Mouse (Mus musculus): ENCODE data around the gene Sephs1.
"Not testable (repeated sequence)": the region's sequence is repeated elsewhere in the genome, so short reads cannot be mapped to it uniquely, and the experiment has no call there.

Sephs1 gene

DNA sequence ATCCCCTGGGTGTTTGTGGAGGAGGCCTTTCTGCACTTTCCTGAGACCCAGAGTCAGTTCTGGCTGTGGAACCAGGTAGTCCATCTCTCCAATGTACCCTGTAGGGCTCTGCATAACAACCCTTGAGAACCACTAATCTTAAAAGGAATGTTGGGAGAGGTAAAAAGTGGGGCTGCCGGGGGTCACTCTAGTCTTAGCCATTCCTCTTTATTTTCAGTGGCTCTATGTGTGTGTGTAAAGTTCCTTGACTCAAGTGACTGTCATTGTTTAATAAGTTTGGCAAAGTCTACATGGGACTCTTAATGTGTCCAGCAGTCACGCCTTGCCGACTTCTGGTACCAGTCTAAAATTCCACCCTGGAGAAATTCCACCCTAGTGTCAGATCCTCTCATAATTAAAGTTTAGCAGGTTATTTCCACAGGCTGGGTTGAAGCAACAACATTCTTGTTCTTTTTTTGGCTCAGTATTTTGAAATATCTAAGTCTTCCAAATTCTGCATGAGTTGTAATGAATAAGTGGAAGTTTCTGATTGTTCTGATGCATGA, 27.5 kb downstream of the Sephs1 start:
- no peak for DNase-seq

DNA sequence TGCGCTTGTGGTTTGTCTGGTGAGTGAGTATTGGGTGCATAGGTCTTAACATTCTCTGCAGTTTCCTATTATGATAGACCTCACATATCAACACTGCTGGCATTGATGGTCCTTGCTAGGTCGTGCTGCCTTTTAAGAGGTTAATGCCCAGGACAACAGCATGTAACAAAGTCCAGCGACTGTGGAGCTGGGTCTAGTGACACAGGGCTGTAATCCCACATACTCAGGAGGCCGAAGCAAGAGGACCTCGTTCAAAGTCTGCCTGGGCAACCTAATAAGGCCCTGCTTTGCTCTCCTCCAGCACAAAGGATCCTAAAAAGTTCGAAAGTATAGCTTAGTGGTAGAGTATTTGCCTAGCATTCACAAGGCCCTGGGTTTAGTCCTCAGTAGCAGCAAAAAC, 28.5 kb downstream of the Sephs1 start:
- DNase-seq = no peak

DNA sequence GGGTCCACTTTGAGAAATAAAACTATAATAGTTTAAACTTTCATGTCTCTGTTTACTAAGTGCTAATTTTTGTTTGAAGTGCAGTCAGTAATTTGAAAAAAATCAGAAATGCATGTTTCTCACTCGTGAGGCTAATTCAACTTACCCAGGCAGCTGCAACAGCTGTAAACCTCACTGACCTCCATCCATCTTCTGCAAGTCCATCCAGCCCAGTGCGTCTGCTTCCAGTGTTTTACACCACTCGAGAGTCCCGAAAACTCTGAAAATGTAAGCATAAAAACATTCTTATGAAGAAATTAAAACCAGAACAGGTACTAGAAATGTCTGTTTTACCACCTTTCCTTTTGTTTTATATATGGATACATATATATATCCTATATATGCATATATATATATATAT, 29.2 kb downstream of the Sephs1 start:
- no peak for DNase-seq

DNA sequence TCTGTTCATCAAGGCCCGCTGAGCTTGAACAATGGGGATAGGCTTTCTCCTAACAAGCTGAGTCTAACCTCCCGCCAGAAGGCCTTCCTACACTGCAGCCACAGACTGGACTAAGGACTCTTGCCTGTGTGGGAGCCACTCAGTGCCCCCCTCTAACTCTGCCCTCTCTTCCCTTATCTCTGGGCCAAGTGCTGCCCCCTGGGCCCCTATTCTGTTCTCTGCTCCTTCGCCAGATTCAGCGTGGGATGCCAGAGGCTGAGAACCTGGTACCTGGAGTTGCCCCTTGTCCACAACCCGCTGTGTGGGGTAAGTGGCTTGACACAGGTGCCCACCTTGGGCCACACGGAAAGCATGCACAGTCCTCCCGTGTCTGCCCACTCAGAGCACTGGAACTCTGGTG, 32.6 kb downstream of the Sephs1 start:
- no peak for DNase-seq

DNA sequence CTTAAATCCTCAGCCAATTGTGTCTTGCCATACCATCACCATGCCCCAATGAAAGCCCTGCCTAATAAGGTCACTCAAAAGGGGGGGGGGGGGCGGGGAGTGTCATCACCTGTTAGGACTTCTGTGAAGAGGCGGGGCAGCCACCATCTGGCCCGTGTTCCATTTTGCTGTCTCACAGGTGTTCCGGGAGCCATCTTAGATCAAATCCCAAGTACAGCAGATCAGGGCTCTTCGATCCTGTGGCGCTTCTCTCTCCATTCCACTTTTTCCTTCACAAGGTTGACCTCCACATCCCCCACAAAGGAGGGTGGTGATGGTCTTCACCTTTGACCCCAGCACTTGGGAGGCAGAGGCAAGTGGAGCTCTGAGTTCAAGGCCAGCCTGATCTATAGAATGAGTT, 34.7 kb downstream of the Sephs1 start:
- peak; percentile 28 for DNase-seq

DNA sequence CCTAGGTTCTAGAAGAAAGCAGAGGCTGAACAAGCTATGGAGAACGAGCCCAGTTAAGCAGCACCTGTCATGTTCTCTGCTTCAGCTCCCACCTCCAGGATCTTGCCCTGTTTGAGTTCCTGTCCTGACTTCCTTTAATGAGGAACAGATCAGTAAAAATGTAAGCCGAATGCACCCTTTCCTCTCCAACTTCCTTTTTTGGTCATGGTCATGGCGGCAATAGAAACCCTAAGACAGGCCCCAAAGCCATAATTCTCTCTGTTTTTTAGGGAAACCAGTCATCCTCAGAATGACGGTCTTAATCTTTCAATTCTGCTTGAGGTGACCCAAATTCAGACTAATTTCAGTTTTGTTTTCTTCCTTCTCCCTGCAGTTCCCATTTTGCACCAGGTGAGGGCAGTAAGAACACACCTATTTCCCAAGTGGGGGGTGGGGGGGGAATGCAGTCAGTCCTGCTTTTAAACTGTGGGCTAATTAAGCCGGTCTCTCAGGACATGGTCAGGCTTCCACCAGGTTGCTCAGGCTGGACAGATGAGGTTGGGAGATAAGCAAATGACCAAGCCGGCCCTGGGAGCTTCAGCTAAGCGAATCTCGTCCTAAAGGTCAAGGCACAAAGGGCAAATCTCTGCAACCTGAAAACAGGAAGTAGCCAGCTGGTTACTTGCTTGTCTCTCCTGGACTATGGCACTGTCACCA, 36.1 kb downstream of the Sephs1 start:
- DNase-seq = peak; percentile 66

- peak; percentile 92 for DNase-seq
Observed at GRCm38 (mm10) chr2:4918860-4919739, 37.7 kb downstream of the Sephs1 start, which contains the start of gene Phyh. Gene Phyh, plus strand, starts transcription at chr2:4919019.

DNA sequence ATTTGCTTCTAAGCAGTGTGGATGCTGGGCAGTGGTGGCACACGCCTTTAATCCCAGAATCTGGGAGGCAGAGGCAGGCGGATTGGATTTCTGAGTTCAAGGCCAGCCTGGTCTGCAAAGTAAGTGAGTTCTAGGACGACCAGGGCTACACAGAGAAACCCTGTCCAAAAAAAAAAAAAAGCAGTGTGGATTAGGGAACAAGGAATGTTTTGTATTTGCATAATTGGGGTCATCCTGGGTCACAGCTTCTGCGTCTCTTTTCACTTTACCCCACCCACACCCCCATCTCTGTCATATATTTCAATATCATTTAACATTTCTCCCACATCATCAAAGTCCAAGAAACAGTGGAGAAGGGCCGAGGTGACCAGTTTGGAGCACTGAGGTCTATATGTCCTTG, 39.7 kb downstream of the Sephs1 start:
- DNase-seq = no peak

GRCm38 (mm10) chr2:4922476-4923164, 41.3 kb downstream of the Sephs1 start:
- DNase-seq = no peak

DNA sequence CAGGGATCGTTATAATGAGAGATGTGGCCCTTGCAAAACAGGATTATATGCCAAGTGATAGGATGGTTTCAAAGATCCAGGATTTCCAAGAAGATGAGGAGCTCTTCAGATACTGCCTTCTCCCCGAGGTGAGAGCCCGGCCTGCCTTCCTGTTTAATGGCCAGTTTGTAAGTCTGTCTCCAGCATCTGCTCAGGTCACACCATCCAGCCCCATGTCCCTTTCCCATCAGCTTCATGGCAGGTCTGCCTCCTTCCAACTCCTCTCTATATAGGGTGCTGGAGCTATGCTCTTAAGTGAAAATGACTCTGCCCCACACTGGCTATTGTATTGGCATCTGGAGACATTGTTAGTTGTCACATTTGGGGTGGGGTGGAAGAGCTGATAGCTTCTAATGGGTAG, 46.0 kb downstream of the Sephs1 start:
- no peak for DNase-seq

DNA sequence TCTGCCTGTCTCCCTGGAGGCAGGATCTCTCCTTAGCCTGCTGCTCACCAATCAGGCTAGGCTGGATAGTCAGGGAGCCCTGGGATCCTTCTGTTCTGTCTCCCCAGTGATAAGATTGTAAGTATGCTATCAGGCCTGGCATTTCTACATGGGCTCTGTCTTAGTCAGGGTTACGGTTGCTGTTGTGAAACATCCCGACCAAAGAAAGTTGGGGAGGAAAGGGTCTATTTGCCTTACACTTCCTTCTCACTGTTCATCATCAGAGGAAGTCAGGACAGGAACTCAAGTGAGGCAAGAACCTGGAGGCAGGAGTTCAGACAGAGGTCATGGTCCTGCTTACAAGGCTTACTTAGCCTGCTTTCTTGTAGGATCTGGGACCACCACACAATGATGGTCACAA, 47.9 kb downstream of the Sephs1 start:
- no peak for DNase-seq

- DNase-seq = no peak
Observed at GRCm38 (mm10) chr2:4934516-4934915, 53.2 kb downstream of the Sephs1 start.

DNA sequence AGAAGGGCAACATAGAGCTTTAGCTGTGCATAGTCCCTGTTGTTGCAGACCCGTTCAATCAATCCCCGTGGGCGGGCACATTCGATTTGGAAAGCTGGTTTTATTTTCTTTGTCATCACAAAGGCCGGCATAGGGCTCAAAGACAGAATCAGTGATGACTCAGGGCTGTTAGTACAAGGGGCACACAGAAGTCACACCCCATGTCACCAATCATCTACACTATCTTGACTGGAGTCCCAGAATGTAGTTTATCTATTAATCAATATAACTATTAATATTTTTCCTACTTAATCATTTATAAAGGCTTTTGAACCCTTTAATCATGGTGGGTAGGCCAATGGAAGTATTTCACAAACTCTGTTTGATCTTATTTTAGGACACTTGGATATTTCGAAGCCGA, 56.6 kb downstream of the Sephs1 start:
- DNase-seq = no peak

GRCm38 (mm10) chr2:4940861-4941260, 59.5 kb downstream of the Sephs1 start:
- no peak for DNase-seq

- DNase-seq = not testable (repeated sequence)
Observed at GRCm38 (mm10) chr2:4949691-4950090, 68.3 kb downstream of the Sephs1 start.

DNA sequence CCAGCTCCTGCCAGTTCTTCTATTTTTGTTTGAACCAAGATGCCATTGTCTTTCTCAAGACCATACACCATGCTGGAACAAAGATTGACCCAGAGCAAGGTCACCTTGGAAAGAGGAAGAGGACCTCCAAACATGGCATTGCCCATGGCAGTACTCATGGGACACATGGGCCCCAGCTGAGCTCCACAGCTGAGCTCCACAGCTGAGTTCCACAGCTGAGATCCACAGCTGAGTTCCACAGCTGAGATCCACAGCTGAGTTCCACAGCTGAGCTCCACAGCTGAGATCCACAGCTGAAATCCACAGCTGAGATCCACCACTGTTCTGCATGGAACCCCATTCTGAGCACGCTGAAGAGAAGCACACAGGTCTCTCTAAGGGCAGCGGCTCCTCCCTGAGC, 69.6 kb downstream of the Sephs1 start:
- DNase-seq = no peak

DNA sequence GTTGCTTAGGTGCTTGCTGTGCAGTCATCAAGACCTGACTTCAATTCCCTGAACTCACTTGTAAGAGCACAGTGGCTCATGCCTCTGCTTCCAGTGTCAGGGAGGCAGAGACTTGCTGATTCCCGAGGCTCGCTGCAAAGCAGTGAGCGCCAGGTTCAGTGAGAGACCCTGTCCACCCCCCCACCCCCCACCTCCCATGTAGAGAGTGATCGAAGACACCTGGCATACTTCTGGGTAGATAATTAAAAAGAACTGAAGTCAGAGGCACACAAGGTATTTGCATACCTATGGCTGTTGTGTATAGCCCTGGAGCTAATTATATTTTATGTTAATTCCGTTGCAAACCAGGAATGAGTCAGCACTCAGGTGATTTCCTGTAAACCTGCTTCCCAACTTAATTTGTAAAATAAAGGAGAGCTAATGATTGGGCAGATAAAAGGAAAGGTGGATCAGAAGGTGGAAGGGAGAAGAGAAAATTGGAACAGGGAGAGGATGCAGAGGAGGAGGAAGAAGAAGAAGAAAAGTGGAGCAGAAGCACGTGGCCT, 72.9 kb downstream of the Sephs1 start:
- DNase-seq = no peak

DNA sequence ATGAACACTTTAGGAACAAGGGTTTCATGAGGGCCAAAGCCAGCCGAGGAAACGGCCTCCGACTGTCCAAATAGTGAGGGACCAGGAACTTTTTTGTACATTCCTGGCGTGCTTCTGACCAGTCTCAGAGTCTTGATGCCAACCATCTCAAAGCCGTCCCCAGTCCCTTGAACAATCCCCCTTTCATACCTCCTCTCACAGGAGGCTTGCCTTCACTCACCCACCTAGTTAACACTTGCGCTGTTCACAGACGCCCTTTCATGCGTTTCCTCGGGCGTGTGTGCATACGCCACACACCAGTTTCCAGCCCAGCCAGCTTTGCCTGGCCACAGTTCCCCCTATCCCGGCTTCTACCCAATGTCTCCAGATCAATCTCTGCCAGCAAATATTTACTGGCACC, 76.7 kb downstream of the Sephs1 start:
- DNase-seq = no peak
